Mouse (Mus musculus) hindbrain, embryonic 12.5 days (tissue): ENCODE measurements around the gene Ncdn. TPM values are rescaled to one million over a fixed set of nuclear protein-coding genes. Genes with fewer than 3 reads are reported as not detected.

Experiments used
- ATAC-seq: fragments of 200-750 bp; cut with Nextera tagmentation; 2 replicates; pipeline ENCODE4 v1.8.0; 2017; ENCODE audit warnings: moderate TSS enrichment; ENCODE audit not compliant: low FRiP score
- H3K27ac ChIP-seq: fragments of 300-500 bp; sonication (generic); 2 replicates; pipeline ENCODE4 v1.5.1; 2016; ENCODE audit warnings: mild to moderate bottlenecking
- H3K27me3 ChIP-seq: fragments of 300-500 bp; sonication (generic); 2 replicates; pipeline ENCODE4 v1.6.1; 2016; ENCODE audit warnings: mild to moderate bottlenecking
- H3K36me3 ChIP-seq: fragments of 300-500 bp; sonication (generic); 2 replicates; pipeline ENCODE4 v1.6.1; 2016; ENCODE audit warnings: mild to moderate bottlenecking
- H3K4me1 ChIP-seq: fragments of 300-500 bp; sonication (generic); 2 replicates; pipeline ENCODE4 v1.6.1; 2016
- H3K4me2 ChIP-seq: fragments of 300-500 bp; sonication (generic); replicated peaks from 2 replicates; pipeline ENCODE4 v1.6.1; 2016; ENCODE audit warnings: mild to moderate bottlenecking
- H3K4me3 ChIP-seq: fragments of 300-500 bp; sonication (generic); 2 replicates; pipeline ENCODE4 v1.5.1; 2016; ENCODE audit warnings: mild to moderate bottlenecking
- H3K9ac ChIP-seq: fragments of 300-500 bp; sonication (generic); 2 replicates; pipeline ENCODE4 v1.6.1; 2016; ENCODE audit warnings: mild to moderate bottlenecking, moderate library complexity
- H3K9me3 ChIP-seq: fragments of 300-500 bp; sonication (generic); replicated peaks from 2 replicates; pipeline ENCODE4 v1.6.1; 2016; ENCODE audit warnings: mild to moderate bottlenecking
- WGBS: fragments of 180-500 bp; shearing (Covaris S2); methylation state at CpG from one replicate; pipeline ENCODE4 v1.1.7; 2016; 5-methylcytosine and 5-hydroxymethylcytosine counted together
- polyA plus RNA-seq: library from polyadenylated mRNA; unstranded; fragments of >200 nt; fragmentation: Nextera tagmentation; extraction: Ambion mirVana; gene quantifications from 2 replicates; pipeline ENCODE4 v1.2.1, GENCODE M21; 2016

The Ncdn gene
- polyA plus RNA-seq, 1 experiment from 2014 or later = 54.3 TPM

DNA sequence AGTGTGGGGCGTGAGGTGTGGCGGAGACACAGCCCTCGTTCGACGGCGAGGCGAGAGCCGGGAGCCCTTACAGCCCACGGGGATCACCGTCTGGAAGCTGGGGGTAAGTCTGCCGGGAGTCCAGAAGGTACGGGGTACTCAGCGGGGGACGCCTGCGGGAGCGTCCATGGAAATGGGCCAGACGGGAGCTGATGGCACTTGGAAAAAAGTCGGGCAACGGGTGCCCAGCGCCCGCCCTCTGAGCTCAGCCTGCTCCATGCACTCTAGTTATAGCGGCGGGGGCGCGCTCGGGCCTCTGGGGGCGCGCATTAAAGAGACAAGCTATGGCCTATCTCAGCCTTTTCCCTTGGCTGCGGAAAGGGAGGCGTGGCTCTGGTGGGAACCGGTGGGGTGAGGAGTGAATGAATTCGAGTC lies 17.2 kb downstream of the Ncdn start, which contains the start of gene Tfap2e:
Tfap2e (minus strand) TSS at position 240 of the 414 bp plus-strand sequence.
- H3K36me3 ChIP-seq = no peaks in the 10 kb centered on the region
- no peaks in the 10 kb centered on the region for H3K9me3 ChIP-seq
- peaks cover 24% of the 10 kb centered on the region for H3K4me1 ChIP-seq
- no peak within 1 kb of the TSS; the same call in 1 of the 2 replicates for H3K9ac ChIP-seq
- peaks cover 93% of the 10 kb centered on the region for H3K27me3 ChIP-seq
- ATAC-seq = peak; percentile 64; the same call in 1 of the 2 replicates
- peak within 1 kb of the TSS; percentile 39 for H3K4me2 ChIP-seq
- peak within 1 kb of the TSS; percentile 29 for H3K4me3 ChIP-seq
- WGBS = under 1% methylated on average over 32 of the region's 32 CpGs
- H3K27ac ChIP-seq = no peak within 1 kb of the TSS

GRCm38 (mm10) chr4:126735382-126736000 lies 17.7 kb downstream of the Ncdn start:
- Histone ChIP-seq H3K36me3 (no peaks in the 10 kb centered on the region), H3K4me2 (peak overlapping the region; percentile 39), H3K27me3 (peaks cover 96% of the 10 kb centered on the region), H3K9ac (no peak overlapping the region; the same call in 1 of the 2 replicates), H3K4me1 (peaks cover 24% of the 10 kb centered on the region), H3K9me3 (no peaks in the 10 kb centered on the region), H3K4me3 (peak overlapping the region; percentile 29), H3K27ac (no peak overlapping the region)
- no peak for ATAC-seq
- WGBS = 2% methylated on average over 55 of the region's 62 CpGs

DNA sequence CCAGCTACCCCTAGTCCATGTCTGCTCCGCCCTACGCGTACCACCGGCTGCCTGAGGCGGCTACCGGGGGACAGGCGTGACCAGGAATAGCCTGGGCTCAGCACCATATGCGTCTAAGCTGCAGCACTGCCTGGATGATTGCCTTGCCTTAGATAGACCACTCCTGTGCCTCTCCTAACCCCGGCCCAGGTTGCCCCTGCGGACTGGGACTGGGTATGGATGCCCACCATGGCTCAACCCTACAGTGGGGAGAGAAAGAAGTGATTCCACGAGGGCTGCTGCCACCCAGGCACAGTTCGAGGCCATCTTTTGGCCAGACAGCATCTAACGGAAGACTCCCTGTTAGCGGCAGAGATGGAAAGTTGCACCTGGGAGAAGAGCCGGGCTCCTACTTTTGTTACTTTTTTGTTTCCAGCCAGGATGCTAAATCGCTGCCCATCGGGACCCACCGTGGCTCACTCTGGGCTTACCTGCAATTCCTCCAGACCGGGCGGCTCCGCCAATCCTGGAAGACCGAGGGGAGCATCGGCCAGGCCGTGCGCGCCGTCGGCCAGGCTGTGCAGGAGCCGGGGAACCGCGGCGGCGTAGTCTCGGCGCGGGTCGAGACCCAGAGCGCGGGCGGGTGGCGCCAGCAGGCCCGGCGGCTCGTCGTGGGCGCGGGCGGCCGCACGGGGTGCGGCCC lies 18.4 kb downstream of the Ncdn start:
- H3K36me3 ChIP-seq = no peaks in the 10 kb centered on the region
- H3K9me3 ChIP-seq = no peaks in the 10 kb centered on the region
- peak overlapping the region; percentile 29 for H3K4me3 ChIP-seq
- H3K27ac ChIP-seq = no peak overlapping the region
- 3% methylated on average over 48 of the region's 51 CpGs for WGBS
- H3K4me1 ChIP-seq = peaks cover 24% of the 10 kb centered on the region
- ATAC-seq = no peak
- peak overlapping the region; percentile 39 for H3K4me2 ChIP-seq
- no peak overlapping the region for H3K9ac ChIP-seq
- H3K27me3 ChIP-seq = peaks cover 100% of the 10 kb centered on the region

DNA sequence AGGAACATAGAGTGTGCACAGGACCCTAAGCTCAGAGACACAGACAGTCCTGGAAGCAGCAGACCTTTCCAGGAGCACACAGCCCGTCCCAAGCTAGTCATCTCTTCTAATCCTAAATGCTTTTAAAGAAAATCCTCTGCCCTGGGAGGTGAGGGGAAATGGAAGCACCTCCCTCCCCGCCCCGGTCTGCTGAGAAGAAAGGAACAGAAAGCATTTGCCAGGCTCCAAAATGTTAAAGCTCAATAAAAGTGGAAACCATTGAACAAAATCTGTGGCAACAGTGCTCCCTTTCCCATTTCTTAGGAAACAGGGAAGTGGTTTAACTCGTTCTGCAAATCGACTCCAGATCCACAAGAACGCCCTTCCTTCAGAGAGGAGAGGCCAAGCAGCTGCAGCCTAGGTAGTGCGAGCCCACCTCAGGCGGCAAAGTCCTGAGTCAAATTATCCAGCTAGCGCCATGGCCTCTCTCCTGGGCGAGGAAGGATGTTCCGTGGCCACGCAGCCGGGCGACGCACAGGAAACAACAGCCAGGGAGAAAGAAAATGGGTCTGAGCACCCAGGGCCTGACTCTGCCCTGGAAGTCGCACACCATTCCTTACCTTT lies 19.1 kb downstream of the Ncdn start:
- H3K36me3 ChIP-seq = no peaks in the 10 kb centered on the region
- H3K4me1 ChIP-seq = peaks cover 24% of the 10 kb centered on the region
- H3K27ac ChIP-seq = no peak overlapping the region
- H3K4me3 ChIP-seq = 0 out of 2 replicates have a peak overlapping the region, but pooled peaks have one; percentile 29
- no peak overlapping the region for H3K9ac ChIP-seq
- no peak for ATAC-seq
- peaks cover 100% of the 10 kb centered on the region for H3K27me3 ChIP-seq
- H3K9me3 ChIP-seq = no peaks in the 10 kb centered on the region
- WGBS = 2% methylated on average over 16 of the region's 16 CpGs
- no peak overlapping the region for H3K4me2 ChIP-seq

- no peak for ATAC-seq
- Histone ChIP-seq H3K9ac (no peak overlapping the region), H3K4me2 (peak overlapping the region; percentile 30), H3K9me3 (no peaks in the 10 kb centered on the region), H3K36me3 (no peaks in the 10 kb centered on the region), H3K27ac (no peak overlapping the region), H3K27me3 (peaks cover 93% of the 10 kb centered on the region), H3K4me1 (peaks cover 24% of the 10 kb centered on the region), H3K4me3 (peak overlapping the region; percentile 17; the same call in 1 of the 2 replicates)
- WGBS = 4% methylated on average over 26 of the region's 26 CpGs
These were observed 20.5 kb downstream of the Ncdn start for GRCm38 (mm10) chr4:126732531-126733380.

DNA sequence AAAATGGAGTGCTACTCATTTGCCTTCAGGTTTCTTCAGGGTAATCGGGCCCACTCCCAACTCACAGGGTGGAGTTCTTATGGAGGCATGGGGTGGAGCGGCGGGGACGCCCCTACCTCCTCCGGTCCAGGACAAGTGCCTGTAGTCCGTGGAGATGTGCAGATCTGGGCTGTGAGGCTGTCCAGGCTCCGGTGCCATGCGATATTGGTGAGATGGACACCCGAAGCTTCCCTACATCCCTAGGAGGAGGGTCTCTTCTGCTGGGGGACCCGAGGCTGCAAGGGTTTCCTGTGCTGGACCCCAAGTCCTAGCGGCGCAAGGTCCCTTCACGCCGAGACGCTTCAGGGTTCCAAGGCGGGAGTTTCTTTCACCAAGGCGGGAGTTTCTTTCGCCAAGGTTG lies 21.1 kb downstream of the Ncdn start:
- no peak overlapping the region for H3K9ac ChIP-seq
- peaks cover 24% of the 10 kb centered on the region for H3K4me1 ChIP-seq
- H3K4me3 ChIP-seq = peak overlapping the region; percentile 17; the same call in 1 of the 2 replicates
- H3K4me2 ChIP-seq = peak overlapping the region; percentile 30
- 3% methylated on average over 18 of the region's 18 CpGs for WGBS
- H3K36me3 ChIP-seq = no peaks in the 10 kb centered on the region
- peaks cover 87% of the 10 kb centered on the region for H3K27me3 ChIP-seq
- no peak overlapping the region for H3K27ac ChIP-seq
- ATAC-seq = no peak
- H3K9me3 ChIP-seq = no peaks in the 10 kb centered on the region

DNA sequence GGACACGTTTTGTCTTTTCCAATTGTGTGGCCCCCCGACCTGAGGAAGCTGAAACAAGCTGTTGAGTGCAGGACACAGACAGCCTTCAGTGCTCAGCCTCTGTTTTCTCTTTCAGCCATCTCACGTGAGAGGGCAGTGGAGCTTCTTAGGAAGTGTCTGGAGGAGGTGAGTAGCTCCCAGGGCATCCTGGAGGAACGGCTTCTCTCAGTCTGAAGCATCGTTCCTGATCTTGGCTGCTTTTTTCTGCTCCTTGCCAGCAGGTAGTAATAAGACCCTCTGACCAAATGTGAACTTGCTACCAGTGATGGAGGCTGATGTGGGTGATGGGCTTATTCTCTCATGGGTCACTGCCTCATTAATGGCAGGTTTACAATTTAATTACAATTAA lies 45.8 kb downstream of the Ncdn start:
- Histone ChIP-seq H3K36me3 (peaks cover 59% of the 10 kb centered on the region), H3K9ac (no peak overlapping the region), H3K4me2 (no peak overlapping the region), H3K27me3 (no peaks in the 10 kb centered on the region; the same call in 1 of the 2 replicates), H3K27ac (0 out of 2 replicates have a peak overlapping the region, but pooled peaks have one; percentile 75), H3K4me1 (peaks cover 25% of the 10 kb centered on the region), H3K9me3 (no peaks in the 10 kb centered on the region), H3K4me3 (no peak overlapping the region)
- no peak for ATAC-seq
- 37% methylated on average over 5 of the region's 5 CpGs for WGBS

DNA sequence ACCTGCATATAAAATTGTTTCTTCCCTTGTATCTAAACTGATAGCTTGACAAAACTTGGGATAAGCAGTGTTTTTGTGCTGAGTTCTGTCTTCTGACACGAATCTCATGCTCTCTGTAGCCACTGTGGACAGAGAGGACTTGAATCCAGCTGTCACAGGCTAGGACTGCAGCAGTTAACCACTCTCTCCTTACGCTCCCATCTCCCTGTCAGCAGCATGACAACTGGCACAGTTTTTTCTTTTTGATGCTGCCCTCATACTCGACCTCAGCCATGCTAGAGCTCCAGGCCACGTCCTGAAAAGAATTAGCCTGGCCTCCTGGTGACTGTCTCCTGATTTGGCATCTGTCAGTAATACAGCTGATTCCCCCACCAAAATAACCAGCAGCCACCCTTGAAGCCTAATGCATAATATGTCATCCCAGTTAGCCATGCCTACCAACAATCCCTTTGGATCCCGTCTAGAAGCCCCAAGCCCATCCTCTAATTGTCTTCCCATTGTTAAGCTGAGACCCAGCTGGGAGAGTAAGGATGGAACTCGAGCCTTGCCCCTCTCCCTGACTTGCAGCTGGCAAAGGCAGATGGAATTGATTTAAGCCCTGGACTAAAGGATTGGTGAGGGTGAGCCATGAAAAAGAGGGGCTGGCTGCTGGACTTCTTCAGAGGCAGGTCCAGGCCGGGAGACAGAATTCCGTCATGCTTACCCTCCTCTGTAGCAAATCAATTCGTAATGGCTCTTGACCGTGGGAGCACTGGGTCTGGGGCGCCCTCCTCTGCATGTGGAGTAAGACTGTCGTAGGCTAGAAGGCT lies 46.4 kb downstream of the Ncdn start:
- Histone ChIP-seq H3K36me3 (peaks cover 64% of the 10 kb centered on the region), H3K4me3 (no peak overlapping the region), H3K9ac (no peak overlapping the region), H3K4me1 (peaks cover 25% of the 10 kb centered on the region), H3K9me3 (no peaks in the 10 kb centered on the region), H3K4me2 (no peak overlapping the region), H3K27ac (peak overlapping the region; percentile 75), H3K27me3 (no peaks in the 10 kb centered on the region; the same call in 1 of the 2 replicates)
- WGBS = 37% methylated on average over 12 of the region's 12 CpGs
- peak; percentile 92 for ATAC-seq

DNA sequence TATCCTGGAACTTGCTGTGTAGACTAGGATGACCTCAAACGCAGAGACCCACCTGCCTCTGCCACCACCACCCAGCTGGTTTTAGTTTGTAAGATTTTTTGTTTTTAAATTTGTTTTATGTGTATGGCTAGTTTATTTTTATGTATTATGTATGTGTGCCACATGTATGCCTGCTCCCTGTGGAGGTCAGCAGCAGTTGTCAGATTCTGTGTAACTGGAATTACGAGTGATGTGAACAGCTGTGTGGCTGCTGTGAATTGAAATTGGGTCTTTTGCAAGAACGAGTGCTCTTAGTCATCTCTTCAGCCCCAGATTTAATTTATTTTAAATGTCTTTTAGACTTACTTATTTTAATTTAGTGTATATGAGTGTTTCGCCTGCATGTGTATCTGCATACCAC lies 56.3 kb downstream of the Ncdn start:
- Histone ChIP-seq H3K4me1 (no peaks in the 10 kb centered on the region), H3K4me2 (no peak overlapping the region), H3K4me3 (no peak overlapping the region), H3K27me3 (no peaks in the 10 kb centered on the region), H3K9me3 (no peaks in the 10 kb centered on the region), H3K36me3 (peaks cover 14% of the 10 kb centered on the region; the same call in 1 of the 2 replicates), H3K9ac (no peak overlapping the region), H3K27ac (no peak overlapping the region)
- ATAC-seq = no peak
- 91% methylated on average over 4 of the region's 4 CpGs for WGBS
